Mouse (Mus musculus) intestine, embryonic 16.5 days (tissue): ENCODE data around the gene Bri3. TPM values are rescaled to one million over a fixed set of nuclear protein-coding genes. Genes with fewer than 3 reads are reported as not detected.

Source experiments
- ATAC-seq: fragments of 200-750 bp; cut with Nextera tagmentation; 2 replicates; pipeline ENCODE4 v1.8.0; 2017; ENCODE audit warnings: moderate TSS enrichment, moderate library complexity
- H3K27ac ChIP-seq: fragments of 300-500 bp; sonication (generic); 2 replicates; pipeline ENCODE4 v1.5.1; 2014; ENCODE audit warnings: mild to moderate bottlenecking, low read length
- H3K27me3 ChIP-seq: fragments of 300-500 bp; sonication (generic); replicated peaks from 2 replicates; pipeline ENCODE4 v1.6.1; 2014; ENCODE audit warnings: low read length, control low read depth, mixed read lengths; ENCODE audit not compliant: control insufficient read depth, insufficient read depth
- H3K36me3 ChIP-seq: fragments of 300-500 bp; sonication (generic); 2 replicates; pipeline ENCODE4 v1.6.1; 2014; ENCODE audit warnings: low read length, control low read depth; ENCODE audit not compliant: control insufficient read depth, insufficient read depth
- H3K4me1 ChIP-seq: fragments of 300-500 bp; sonication (generic); 2 replicates; pipeline ENCODE4 v1.6.1; 2014; ENCODE audit warnings: low read length, control low read depth, mixed read lengths; ENCODE audit not compliant: control insufficient read depth, insufficient read depth
- H3K4me2 ChIP-seq: fragments of 300-500 bp; sonication (generic); 2 replicates; pipeline ENCODE4 v1.6.1; 2014; ENCODE audit warnings: low read depth, low read length, control low read depth
- H3K4me3 ChIP-seq: fragments of 300-500 bp; sonication (generic); 2 replicates; pipeline ENCODE4 v1.5.1; 2014; ENCODE audit warnings: mild to moderate bottlenecking, low read length
- H3K9ac ChIP-seq: fragments of 300-500 bp; sonication (generic); 2 replicates; pipeline ENCODE4 v1.6.1; 2014; ENCODE audit warnings: low read depth, low read length
- H3K9me3 ChIP-seq: fragments of 300-500 bp; sonication (generic); 2 replicates; pipeline ENCODE4 v1.6.1; 2016; ENCODE audit warnings: low read length, control low read depth; ENCODE audit not compliant: control insufficient read depth
- WGBS: fragments of 180-500 bp; shearing (Covaris S2); extraction: QIAGEN DNeasy Blood & Tissue Kit; methylation state at CpG from one replicate; pipeline ENCODE4 v1.1.7; 2014; 5-methylcytosine and 5-hydroxymethylcytosine counted together
- polyA plus RNA-seq: library from polyadenylated mRNA; unstranded; fragments of >200 nt; fragmentation: Nextera tagmentation; extraction: Ambion mirVana; gene quantifications from 2 replicates; pipeline ENCODE4 v1.2.1, GENCODE M21; 2015

Bri3 gene
- polyA plus RNA-seq, 1 experiment from 2014 or later = 111 TPM

DNA sequence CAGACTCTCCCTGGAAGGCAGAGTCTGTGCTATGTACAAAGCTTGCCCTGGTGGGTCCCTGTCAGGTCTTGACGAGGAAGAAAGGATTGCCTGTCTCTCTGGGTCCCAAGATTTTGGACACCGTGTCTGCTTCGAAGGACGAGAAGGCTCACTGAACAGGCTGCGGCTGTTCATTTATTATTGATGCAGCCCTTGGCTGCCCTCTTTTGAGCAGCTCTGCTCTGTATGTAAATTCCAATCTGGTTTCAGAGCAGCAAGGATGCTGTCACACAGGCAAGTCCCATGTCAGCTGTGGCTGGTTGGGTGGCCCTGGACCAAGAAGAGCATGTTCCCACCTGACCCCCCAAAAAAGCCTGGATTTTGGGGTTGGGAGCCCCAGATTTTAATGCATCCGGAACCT is 187.2 kb downstream of the Bri3 start:
- H3K9me3 ChIP-seq = no peaks in the 10 kb centered on the region
- WGBS = 64% methylated on average over 6 of the region's 6 CpGs
- no peak for ATAC-seq

DNA sequence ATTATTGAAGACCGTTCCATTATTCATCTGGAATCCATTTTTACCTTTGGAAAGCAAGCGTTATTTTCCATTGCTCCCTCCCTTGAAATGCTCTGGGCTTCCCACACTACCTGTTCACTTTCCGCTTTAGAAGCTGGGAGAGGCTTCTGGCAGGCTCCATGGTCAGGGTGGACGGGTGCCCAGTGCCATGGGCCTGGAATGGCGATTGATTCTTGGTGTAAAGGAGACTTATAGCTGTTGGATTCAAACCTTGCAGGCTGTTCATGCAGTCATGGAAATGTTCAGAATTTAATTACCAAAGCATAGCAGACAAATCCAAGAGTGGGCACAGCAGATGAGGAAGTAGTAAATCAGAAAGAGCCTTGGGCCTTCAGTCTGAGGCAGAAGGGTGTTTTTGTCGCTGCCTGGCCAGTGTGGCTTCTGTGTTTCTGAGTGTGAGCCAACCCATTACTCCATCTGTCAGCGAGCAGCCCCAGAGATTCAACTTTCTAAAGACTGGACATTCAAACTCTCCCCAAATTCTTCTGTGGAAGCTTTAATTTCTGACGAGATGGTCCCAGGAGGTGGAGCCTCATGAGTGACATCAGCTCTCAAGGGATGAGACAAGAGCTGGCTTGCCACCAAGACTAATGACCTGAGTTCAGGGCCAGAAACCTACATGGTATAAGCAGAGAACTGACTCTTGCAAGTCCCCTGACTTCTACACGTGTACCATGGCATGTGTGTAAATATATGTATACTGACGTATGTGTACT is 195.2 kb downstream of the Bri3 start:
- no peak overlapping the region for H3K4me3 ChIP-seq
- H3K9me3 ChIP-seq = no peaks in the 10 kb centered on the region
- WGBS = 76% methylated on average over 10 of the region's 10 CpGs
- H3K36me3 ChIP-seq = no peaks in the 10 kb centered on the region
- no peak overlapping the region for H3K27ac ChIP-seq
- no peaks in the 10 kb centered on the region for H3K27me3 ChIP-seq
- no peaks in the 10 kb centered on the region for H3K4me1 ChIP-seq
- ATAC-seq = no peak
- H3K9ac ChIP-seq = no peak overlapping the region
- no peak overlapping the region for H3K4me2 ChIP-seq

More for the DNA sequence above, 187.2 kb downstream of the Bri3 start:
- H3K27me3 ChIP-seq = no peaks in the 10 kb centered on the region
- no peaks in the 10 kb centered on the region for H3K4me1 ChIP-seq
- no peak overlapping the region for H3K4me2 ChIP-seq
- H3K4me3 ChIP-seq = no peak overlapping the region
- H3K36me3 ChIP-seq = no peaks in the 10 kb centered on the region
- no peak overlapping the region for H3K27ac ChIP-seq
- H3K9ac ChIP-seq = no peak overlapping the region

DNA sequence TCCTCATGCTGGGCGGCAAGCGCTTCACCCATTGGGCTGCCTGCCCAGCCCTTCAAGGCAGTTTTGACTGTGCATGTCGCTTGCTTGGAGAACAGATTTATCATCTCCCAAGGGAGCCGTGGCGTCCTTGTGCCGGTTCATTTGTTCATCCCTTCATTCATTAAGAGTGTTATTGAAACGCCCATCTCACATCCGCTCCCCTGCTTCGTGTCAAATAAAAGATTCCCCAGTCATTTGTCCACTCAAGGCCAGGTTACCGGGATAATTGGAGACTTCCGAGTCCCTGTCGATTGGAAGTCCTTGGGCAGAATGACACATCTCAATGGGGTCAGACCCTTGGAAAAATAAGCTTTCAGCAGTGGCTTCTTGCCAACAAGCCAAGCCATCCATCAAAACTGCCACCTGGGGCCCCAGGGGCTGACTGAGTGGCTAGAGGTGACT is 197.6 kb downstream of the Bri3 start:
- no peak overlapping the region for H3K9ac ChIP-seq
- no peaks in the 10 kb centered on the region for H3K36me3 ChIP-seq
- no peak overlapping the region for H3K4me2 ChIP-seq
- no peaks in the 10 kb centered on the region for H3K9me3 ChIP-seq
- no peaks in the 10 kb centered on the region for H3K27me3 ChIP-seq
- no peak overlapping the region for H3K4me3 ChIP-seq
- no peak for ATAC-seq
- H3K4me1 ChIP-seq = no peaks in the 10 kb centered on the region
- H3K27ac ChIP-seq = no peak overlapping the region
- WGBS = 76% methylated on average over 12 of the region's 12 CpGs

DNA sequence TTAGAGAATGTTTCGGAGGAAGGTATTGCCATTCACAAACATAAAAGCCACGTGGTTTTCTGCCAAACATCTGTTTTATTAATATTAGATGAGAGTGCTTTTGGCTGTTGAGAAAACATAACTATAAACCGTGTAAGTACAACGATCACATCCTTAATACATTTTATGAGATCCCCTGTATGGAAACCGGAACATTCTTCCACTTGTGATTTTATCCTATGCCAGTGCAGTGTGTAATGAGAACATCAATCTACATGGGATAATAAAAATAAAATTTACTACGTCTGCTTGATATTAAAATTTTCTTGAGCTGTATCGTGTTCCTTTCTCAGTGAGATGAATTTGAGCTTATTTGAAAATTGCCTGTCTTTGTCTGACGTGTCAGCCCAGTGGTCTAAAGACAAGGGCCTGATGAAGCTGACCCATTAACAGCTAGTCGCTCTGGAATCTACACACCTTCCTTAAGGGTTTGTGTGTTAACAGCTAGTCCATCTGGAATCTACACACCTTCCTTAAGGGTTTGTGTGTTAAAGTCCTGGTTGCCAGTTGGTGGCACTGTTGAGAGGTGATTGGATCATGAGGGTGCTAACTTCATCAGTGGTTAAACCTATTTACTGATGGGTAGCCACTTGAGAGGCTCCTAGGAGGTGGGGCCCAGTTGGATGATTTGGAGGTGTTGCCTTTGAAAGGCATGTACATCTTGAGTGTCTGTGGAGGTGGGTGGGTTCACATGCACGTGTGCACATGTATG is 202.4 kb downstream of the Bri3 start:
- WGBS = 79% methylated on average over 10 of the region's 10 CpGs
- H3K9me3 ChIP-seq = no peaks in the 10 kb centered on the region
- no peaks in the 10 kb centered on the region for H3K36me3 ChIP-seq
- H3K9ac ChIP-seq = no peak overlapping the region
- peak; percentile 23 for ATAC-seq
- H3K4me2 ChIP-seq = no peak overlapping the region
- no peak overlapping the region for H3K27ac ChIP-seq
- no peaks in the 10 kb centered on the region for H3K4me1 ChIP-seq
- no peak overlapping the region for H3K4me3 ChIP-seq
- no peaks in the 10 kb centered on the region for H3K27me3 ChIP-seq

DNA sequence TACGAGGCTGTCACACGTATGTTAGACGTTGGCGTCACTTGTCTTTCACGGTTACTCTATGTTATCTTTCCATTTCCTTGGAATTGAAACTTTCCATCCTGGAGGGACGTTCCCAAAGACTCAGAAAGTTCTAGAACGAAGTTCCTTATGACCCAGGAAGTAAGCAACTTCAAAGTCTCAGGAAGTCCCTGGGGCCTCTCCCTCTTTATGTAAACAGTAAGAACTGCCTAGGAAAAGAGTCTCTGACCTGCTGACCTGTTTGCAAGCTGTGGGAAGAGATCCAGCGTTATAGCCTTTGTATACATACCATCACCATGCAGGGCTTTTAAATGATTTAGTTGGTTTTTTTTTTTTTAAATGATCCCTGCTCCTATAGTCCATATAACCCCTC is 203.0 kb downstream of the Bri3 start:
- no peak overlapping the region for H3K4me2 ChIP-seq
- ATAC-seq = peak; percentile 63
- H3K4me3 ChIP-seq = no peak overlapping the region
- H3K36me3 ChIP-seq = no peaks in the 10 kb centered on the region
- no peak overlapping the region for H3K27ac ChIP-seq
- no peaks in the 10 kb centered on the region for H3K27me3 ChIP-seq
- no peak overlapping the region for H3K9ac ChIP-seq
- no peaks in the 10 kb centered on the region for H3K4me1 ChIP-seq
- no peaks in the 10 kb centered on the region for H3K9me3 ChIP-seq
- WGBS = 57% methylated on average over 8 of the region's 8 CpGs

DNA sequence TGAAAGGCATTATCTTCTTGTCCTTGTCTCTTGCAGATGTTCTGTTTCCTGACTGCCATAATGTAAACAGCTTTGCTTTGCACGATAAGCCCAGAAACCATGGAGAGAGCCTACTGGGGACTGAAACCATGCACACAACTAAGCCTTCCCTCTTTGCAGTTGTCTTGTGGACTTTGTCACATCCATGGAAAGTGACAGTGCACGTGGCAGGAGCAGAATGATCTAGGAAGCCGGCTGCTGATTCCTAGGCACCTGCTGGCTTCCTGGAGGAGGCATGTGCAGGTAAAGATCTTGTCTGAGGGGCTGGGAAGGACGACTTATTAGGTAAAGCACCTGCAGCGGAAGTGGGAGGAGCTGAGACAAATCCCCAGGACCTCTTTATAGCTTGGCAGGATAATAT is 203.7 kb downstream of the Bri3 start:
- H3K4me3 ChIP-seq = no peak overlapping the region
- no peaks in the 10 kb centered on the region for H3K36me3 ChIP-seq
- H3K4me2 ChIP-seq = no peak overlapping the region
- no peaks in the 10 kb centered on the region for H3K4me1 ChIP-seq
- no peaks in the 10 kb centered on the region for H3K9me3 ChIP-seq
- WGBS = 38% methylated on average over 5 of the region's 5 CpGs
- no peak overlapping the region for H3K9ac ChIP-seq
- no peaks in the 10 kb centered on the region for H3K27me3 ChIP-seq
- peak; percentile 67 for ATAC-seq
- H3K27ac ChIP-seq = no peak overlapping the region

DNA sequence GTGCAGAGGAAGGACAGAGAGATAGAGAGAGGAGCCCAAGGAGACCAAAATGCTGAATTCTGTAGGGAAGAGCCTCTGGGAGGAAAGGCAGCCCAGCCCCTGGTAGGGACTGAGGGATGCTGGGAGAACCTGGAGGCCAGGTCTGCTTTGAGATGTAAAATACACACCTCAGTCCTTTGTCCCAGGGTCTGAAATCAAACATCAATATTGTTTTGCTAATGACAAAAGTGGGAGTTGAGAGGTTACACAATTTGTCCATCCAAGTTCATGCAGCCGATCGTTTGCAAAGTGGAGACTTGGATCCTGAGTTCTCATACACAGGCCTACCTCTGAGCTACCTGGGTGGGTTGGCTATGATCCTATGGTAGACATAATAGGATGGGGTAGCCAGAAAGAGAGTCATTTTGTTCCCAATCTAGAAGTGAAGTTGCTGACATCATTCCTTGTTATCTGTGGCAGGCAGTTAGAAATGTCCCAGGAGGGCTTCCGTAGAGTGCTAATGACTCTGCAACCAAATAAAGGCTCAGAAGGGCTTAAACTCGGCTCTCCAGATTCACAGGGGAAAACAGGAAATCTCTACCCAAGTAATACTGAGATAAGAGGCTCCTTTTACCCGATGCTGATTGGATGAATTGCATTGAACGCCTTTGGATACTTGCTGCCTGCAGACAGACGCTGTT is 208.7 kb downstream of the Bri3 start:
- H3K4me2 ChIP-seq = no peak overlapping the region
- H3K4me1 ChIP-seq = peaks cover 6% of the 10 kb centered on the region
- H3K36me3 ChIP-seq = no peaks in the 10 kb centered on the region
- no peaks in the 10 kb centered on the region for H3K27me3 ChIP-seq
- 52% methylated on average over 7 of the region's 7 CpGs for WGBS
- no peak for ATAC-seq
- no peaks in the 10 kb centered on the region for H3K9me3 ChIP-seq
- H3K27ac ChIP-seq = no peak overlapping the region
- no peak overlapping the region for H3K4me3 ChIP-seq
- H3K9ac ChIP-seq = no peak overlapping the region

DNA sequence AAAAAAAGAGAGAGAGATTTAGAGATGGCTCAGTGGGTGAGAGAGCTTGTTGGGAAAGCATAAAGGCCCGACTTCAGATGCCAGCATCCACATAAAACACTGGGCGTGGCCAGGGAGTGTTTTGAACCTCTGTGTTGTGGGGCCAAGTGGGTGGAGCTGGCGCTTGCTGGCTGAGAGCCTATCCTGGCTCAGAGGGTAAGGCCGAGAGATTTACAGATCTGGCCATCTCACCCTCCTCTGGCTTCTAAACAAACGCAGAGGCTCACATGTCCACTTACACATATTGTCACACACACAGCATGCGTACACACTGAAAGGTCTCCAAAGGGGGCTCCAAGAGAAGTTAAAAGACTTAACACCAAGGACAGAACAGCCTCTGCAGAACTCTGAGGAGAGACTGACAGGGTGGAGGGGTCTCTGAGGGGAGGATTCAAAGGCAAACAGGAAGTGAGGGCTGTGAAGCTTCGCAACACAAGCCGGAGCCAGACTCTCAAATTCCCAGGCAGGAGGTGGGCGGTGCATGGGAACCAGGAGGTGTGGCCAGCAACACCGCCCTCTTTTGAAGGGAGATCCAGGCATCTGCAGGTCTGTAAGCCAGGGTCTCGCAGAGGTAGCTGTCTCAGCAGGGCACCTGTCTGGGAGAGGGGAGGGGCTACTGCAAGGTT is 213.5 kb downstream of the Bri3 start:
- 0 out of 2 replicates have a peak overlapping the region, but pooled peaks have one; percentile 31 for H3K27ac ChIP-seq
- WGBS = 4% methylated on average over 11 of the region's 11 CpGs
- no peaks in the 10 kb centered on the region for H3K36me3 ChIP-seq
- ATAC-seq = peak; percentile 84
- H3K9me3 ChIP-seq = peaks cover 4% of the 10 kb centered on the region; the same call in 1 of the 2 replicates
- H3K4me2 ChIP-seq = peak overlapping the region; percentile 55
- H3K4me3 ChIP-seq = peak overlapping the region; percentile 27
- peaks cover 6% of the 10 kb centered on the region for H3K4me1 ChIP-seq
- H3K27me3 ChIP-seq = no peaks in the 10 kb centered on the region
- 0 out of 2 replicates have a peak overlapping the region, but pooled peaks have one; percentile 44 for H3K9ac ChIP-seq

DNA sequence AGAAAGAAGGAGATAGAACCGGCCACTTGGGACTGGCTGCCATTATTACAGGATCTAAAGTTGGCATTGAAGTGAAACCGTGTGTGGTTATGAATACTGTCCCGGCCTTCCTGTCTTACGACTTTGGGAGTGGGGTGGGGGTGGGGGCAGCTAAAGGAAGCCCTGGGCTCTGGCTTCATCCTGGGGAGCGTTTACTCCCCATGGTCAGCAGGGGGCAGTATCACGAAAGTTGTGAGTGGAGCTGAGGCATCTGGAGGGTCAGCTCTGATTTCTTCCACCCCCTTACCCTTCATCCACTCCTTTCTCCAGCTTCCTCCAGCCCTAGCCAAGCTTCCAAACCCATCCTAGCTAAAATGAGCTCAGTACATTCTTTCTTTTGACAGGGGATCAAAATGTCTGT is 222.8 kb downstream of the Bri3 start:
- Histone ChIP-seq H3K4me1 (no peaks in the 10 kb centered on the region), H3K27me3 (no peaks in the 10 kb centered on the region), H3K36me3 (no peaks in the 10 kb centered on the region), H3K9ac (no peak overlapping the region), H3K9me3 (no peaks in the 10 kb centered on the region), H3K4me3 (no peak overlapping the region), H3K4me2 (no peak overlapping the region), H3K27ac (no peak overlapping the region)
- no peak for ATAC-seq
- 47% methylated on average over 6 of the region's 6 CpGs for WGBS
